Mouse (Mus musculus): ENCODE measurements around the gene Gorasp1.

DNA sequence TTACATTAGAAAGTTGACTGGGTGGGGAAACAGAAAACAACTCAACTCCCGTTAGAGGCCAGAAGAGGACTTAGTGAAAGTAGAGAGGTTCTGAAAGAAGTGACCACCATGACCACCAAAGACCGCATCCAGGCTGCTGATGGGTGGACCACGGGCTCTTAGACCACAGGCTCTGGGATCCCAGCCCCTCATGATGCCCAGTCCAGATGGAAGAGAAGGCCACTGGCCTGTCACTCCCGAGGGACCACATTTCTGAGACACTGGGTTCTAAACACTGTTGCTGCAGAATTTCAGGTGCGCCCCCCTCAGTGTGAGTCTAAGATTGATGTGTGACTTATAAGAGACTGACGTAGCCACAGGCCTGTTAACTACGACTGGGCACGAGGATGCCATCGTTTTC is 47.9 kb downstream of the Gorasp1 start:
- TF ChIP-seq GATA1 (IDR thresholded peaks at IDR 0.05; ENCODE audit: borderline replicate concordance, low read length): no peak
- TF ChIP-seq FLI1 (IDR thresholded peaks at IDR 0.05; ENCODE audit: low read length): no peak

Data from megakaryocyte, embryonic 14.5 days (primary cell).